Mouse (Mus musculus) liver, embryonic 14.5 days (tissue): ENCODE results near the gene Spata2. TPM values are rescaled to one million over a fixed set of nuclear protein-coding genes. Genes with fewer than 3 reads are reported as not detected.

Experiments used
- ATAC-seq: fragments of 200-750 bp; cut with Nextera tagmentation; 2 replicates; pipeline ENCODE4 v1.8.0; 2017; ENCODE audit warnings: moderate number of reproducible peaks, mild to moderate bottlenecking, moderate library complexity; ENCODE audit not compliant: insufficient read depth
- DNase-seq, 3 experiments: peaks; one replicate each; pipeline ENCODE4 v3.0.0-alpha.2; 2012 to 2013; ENCODE audit warnings: low read depth in 3 of 3, low spot score in 3 of 3
- H3K27ac ChIP-seq: fragments of 300-500 bp; sonication (generic); 2 replicates; pipeline ENCODE4 v1.5.1; 2014; ENCODE audit warnings: moderate library complexity, mild to moderate bottlenecking, control low read depth, inconsistent platforms
- H3K27me3 ChIP-seq: fragments of 300-500 bp; sonication (generic); 2 replicates; pipeline ENCODE4 v1.6.1; 2014; ENCODE audit warnings: mild to moderate bottlenecking, low read length, moderate library complexity; ENCODE audit not compliant: control insufficient read depth, insufficient read depth
- H3K36me3 ChIP-seq: fragments of 300-500 bp; sonication (generic); replicated peaks from 2 replicates; pipeline ENCODE4 v1.6.1; 2014; ENCODE audit warnings: low read depth; ENCODE audit not compliant: control insufficient read depth, insufficient read depth
- H3K4me1 ChIP-seq, 2 experiments: fragments of 200-500 bp in 1 of 2; fragments of 300-500 bp in 1 of 2; sonication (generic) in 1 of 2; replicated peaks; 2 replicates each; pipeline ENCODE4 v1.6.1; 2012 to 2014; ENCODE audit warnings: antibody characterized with exemption in 1 of 2, inconsistent platforms in 1 of 2, low read length in 1 of 2; ENCODE audit not compliant: control insufficient read depth in 2 of 2, insufficient read depth in 2 of 2
- H3K4me2 ChIP-seq: fragments of 300-500 bp; sonication (generic); 2 replicates; pipeline ENCODE4 v1.6.1; 2014; ENCODE audit warnings: low read depth, mild to moderate bottlenecking, control low read depth, moderate library complexity
- H3K4me3 ChIP-seq, 2 experiments: fragments of 200-500 bp in 1 of 2; fragments of 300-500 bp in 1 of 2; sonication (generic) in 1 of 2; 2 replicates each; pipeline ENCODE4 v1.5.1; 2012 to 2014; ENCODE audit warnings: low read depth in 2 of 2, low read length in 2 of 2, mild to moderate bottlenecking in 2 of 2, control low read depth in 1 of 2, inconsistent platforms in 1 of 2, moderate library complexity in 1 of 2; ENCODE audit not compliant: insufficient read depth in 1 of 2
- H3K9ac ChIP-seq: fragments of 300-500 bp; sonication (generic); replicated peaks from 2 replicates; pipeline ENCODE4 v1.6.1; 2014; ENCODE audit warnings: mild to moderate bottlenecking, control low read depth, moderate library complexity
- H3K9me3 ChIP-seq: fragments of 300-500 bp; sonication (generic); 2 replicates; pipeline ENCODE4 v1.6.1; 2016; ENCODE audit warnings: low read length, mixed read lengths; ENCODE audit not compliant: control insufficient read depth
- CTCF ChIP-seq: IDR thresholded peaks from 2 replicates; pipeline ENCODE4 v1.5.1; 2016; ENCODE audit warnings: antibody characterized with exemption, low read depth, control low read depth
- EP300 ChIP-seq: IDR thresholded peaks from 2 replicates; pipeline ENCODE4 v1.6.1; 2016; ENCODE audit warnings: antibody characterized with exemption, low read depth
- WGBS: fragments of 180-500 bp; shearing (Covaris S2); extraction: QIAGEN DNeasy Blood & Tissue Kit; methylation state at CpG from one replicate; pipeline ENCODE4 v1.1.7; 2014; ENCODE audit not compliant: insufficient replicate concordance; 5-methylcytosine and 5-hydroxymethylcytosine counted together
- polyA plus RNA-seq, 2 experiments: library from polyadenylated mRNA; depleted of rRNA in 1 of 2; stranded (reverse) in 1 of 2; unstranded in 1 of 2; fragments of >200 nt; fragmentation: Nextera tagmentation in 1 of 2; extraction: Ambion mirVana in 1 of 2; gene quantifications; 2 replicates each; pipeline versions ENCODE4 v1.2.1 to v1.2.3; 2012 to 2014

Spata2 gene
- polyA plus RNA-seq, 2 experiments, result 6.8 to 7.6 TPM

DNA sequence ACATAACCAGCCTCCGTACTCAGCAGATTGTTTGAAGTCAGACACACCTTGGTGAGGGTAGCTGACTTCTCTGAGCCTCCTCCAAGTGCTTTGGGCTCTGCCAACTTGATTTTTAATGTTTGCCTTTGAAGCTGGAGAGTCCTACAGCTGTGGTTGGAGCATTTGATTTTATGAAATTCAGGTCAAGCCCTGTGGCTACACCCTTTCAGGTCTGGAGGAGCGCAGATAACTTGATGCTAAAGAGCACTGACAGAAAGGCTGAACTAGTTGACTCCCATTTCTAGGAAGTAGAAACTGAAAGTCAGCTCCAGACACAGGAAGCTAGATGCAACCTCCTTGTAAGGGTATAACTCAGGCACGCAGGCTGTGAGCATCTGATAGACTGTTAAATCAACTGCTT is 12.4 kb upstream of the Spata2 start:
- TF ChIP-seq CTCF, result no peak
- peak; percentile 38; the same call in 1 of the 2 replicates for TF ChIP-seq EP300
- no peaks in the 10 kb centered on the region for H3K27me3 ChIP-seq
- peaks cover 12% of the 10 kb centered on the region for H3K36me3 ChIP-seq
- peak overlapping the region; percentile 74 for H3K27ac ChIP-seq
- peak in 1 of 3 experiments; percentile 80 for DNase-seq
- WGBS, result 21% methylated on average over 3 of the region's 3 CpGs
- peak overlapping the region; percentile 85 for H3K4me2 ChIP-seq
- peak overlapping the region; percentile 48; the same call in 1 of the 2 replicates for H3K9ac ChIP-seq
- H3K4me1 ChIP-seq, result peaks cover 23 to 33% of the 10 kb centered on the region in 2 experiments
- peak overlapping the region; percentile 26 to 91; a peak in 3 of 4 replicates for H3K4me3 ChIP-seq
- H3K9me3 ChIP-seq, result no peaks in the 10 kb centered on the region
- peak; percentile 40 for ATAC-seq

- peak overlapping the region; percentile 81 to 91 for H3K4me3 ChIP-seq
- WGBS, result 2% methylated on average over 30 of the region's 32 CpGs
- H3K4me2 ChIP-seq, result peak overlapping the region; percentile 85
- TF ChIP-seq CTCF (no peak), EP300 (no peak)
- peaks cover 5% of the 10 kb centered on the region for H3K36me3 ChIP-seq
- no peaks in the 10 kb centered on the region for H3K27me3 ChIP-seq
- no peak for DNase-seq
- peak overlapping the region; percentile 3; the same call in 1 of the 2 replicates for H3K27ac ChIP-seq
- peaks cover 21 to 31% of the 10 kb centered on the region in 2 experiments for H3K4me1 ChIP-seq
- H3K9ac ChIP-seq, result peak overlapping the region; percentile 86
- no peaks in the 10 kb centered on the region for H3K9me3 ChIP-seq
- ATAC-seq, result peak; percentile 36
These were observed 11.2 kb upstream of the Spata2 start for GRCm38 (mm10) chr2:167503896-167504349.

- H3K27ac ChIP-seq, result peak overlapping the region; percentile 3
- DNase-seq (peak; percentile 55 to 63 (median 58)), ATAC-seq (peak; percentile 79)
These were observed 10.7 kb upstream of the Spata2 start for GRCm38 (mm10) chr2:167503253-167503895.

DNA sequence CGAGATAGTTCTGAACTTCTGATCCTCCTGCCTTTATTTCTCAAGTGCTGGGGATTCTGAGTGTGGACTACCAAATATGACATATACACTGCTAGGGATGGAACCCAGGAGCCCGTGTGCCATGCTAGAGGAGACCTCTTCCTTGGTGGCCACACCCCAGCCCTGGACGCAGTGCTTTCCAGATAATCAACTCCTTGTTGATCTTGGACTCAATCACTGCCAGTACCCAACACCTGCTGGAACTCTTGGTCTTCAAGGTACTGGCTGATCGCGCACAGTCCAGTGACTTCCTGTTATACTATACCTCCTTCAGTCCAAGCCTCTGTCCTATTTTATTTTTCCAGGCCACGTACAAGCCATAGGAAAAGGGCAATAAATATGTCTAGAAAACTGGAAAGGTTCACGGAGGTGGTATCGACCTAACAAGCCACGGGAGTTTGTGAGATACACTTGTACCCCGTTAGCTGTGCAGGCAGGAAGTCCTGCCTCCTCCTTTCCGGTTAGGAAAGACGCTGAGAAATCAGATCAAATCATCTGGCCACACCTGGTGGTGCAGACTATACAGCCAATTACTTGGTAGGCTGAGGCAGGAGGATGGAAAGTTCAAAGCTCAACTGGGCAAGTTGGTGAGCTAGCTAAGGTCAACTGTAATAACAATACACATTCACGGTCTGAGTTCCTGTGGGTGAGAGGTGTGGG is 10.0 kb upstream of the Spata2 start:
- TF ChIP-seq CTCF (no peak; the same call in 1 of the 2 replicates), EP300 (0 out of 2 replicates have a peak, but pooled peaks have one; percentile 9)
- Histone ChIP-seq H3K4me1 (peaks cover 21 to 31% of the 10 kb centered on the region in 2 experiments), H3K4me2 (peak overlapping the region; percentile 85), H3K4me3 (peak overlapping the region; percentile 81 to 91), H3K27me3 (no peaks in the 10 kb centered on the region), H3K27ac (peak overlapping the region; percentile 3), H3K9me3 (no peaks in the 10 kb centered on the region), H3K36me3 (no peaks in the 10 kb centered on the region; the same call in 1 of the 2 replicates), H3K9ac (peak overlapping the region; percentile 86)
- no peak for DNase-seq
- 28% methylated on average over 13 of the region's 13 CpGs for WGBS
- peak; percentile 66 for ATAC-seq

More at GRCm38 (mm10) chr2:167503253-167503895, 10.7 kb upstream of the Spata2 start:
- Histone ChIP-seq H3K9ac (peak overlapping the region; percentile 86), H3K27me3 (no peaks in the 10 kb centered on the region), H3K4me1 (peaks cover 21 to 31% of the 10 kb centered on the region in 2 experiments), H3K4me3 (peak overlapping the region; percentile 81 to 91), H3K4me2 (peak overlapping the region; percentile 85), H3K36me3 (peaks cover 4% of the 10 kb centered on the region; the same call in 1 of the 2 replicates), H3K9me3 (no peaks in the 10 kb centered on the region)
- TF ChIP-seq CTCF, result 0 out of 2 replicates have a peak, but pooled peaks have one; percentile 4
- TF ChIP-seq EP300, result no peak
- under 1% methylated on average over 74 of the region's 85 CpGs for WGBS

DNA sequence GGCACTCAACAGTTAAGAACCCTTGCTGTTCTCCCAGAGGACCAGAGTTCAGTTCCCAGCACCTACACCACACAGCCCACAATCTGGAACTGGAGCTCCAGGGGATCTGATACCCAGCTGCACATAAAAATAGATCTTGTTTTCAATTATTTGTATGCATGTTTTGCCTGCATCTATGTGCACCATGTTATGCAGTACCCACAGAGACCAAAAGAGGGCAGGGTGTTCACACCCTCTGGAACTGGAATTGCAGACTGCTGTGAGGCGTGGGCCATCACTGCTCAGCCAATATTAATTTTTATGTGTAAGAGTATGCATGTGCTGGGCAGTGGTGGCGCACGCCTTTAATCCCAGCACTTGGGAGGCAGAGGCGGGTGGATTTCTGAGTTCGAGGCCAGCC is 4.6 kb upstream of the Spata2 start:
- H3K9ac ChIP-seq, result no peak overlapping the region
- H3K4me2 ChIP-seq, result no peak overlapping the region
- no peak for DNase-seq
- no peaks in the 10 kb centered on the region for H3K36me3 ChIP-seq
- peaks cover 5 to 6% of the 10 kb centered on the region in 2 experiments; a peak in 3 of 4 replicates for H3K4me1 ChIP-seq
- no peak overlapping the region for H3K27ac ChIP-seq
- H3K27me3 ChIP-seq, result no peaks in the 10 kb centered on the region
- no peak overlapping the region for H3K4me3 ChIP-seq
- H3K9me3 ChIP-seq, result no peaks in the 10 kb centered on the region
- 49% methylated on average over 4 of the region's 5 CpGs for WGBS
- TF ChIP-seq CTCF, result peak; percentile 83
- no peak for TF ChIP-seq EP300
- ATAC-seq, result no peak
